In the genomic region with DNA sequence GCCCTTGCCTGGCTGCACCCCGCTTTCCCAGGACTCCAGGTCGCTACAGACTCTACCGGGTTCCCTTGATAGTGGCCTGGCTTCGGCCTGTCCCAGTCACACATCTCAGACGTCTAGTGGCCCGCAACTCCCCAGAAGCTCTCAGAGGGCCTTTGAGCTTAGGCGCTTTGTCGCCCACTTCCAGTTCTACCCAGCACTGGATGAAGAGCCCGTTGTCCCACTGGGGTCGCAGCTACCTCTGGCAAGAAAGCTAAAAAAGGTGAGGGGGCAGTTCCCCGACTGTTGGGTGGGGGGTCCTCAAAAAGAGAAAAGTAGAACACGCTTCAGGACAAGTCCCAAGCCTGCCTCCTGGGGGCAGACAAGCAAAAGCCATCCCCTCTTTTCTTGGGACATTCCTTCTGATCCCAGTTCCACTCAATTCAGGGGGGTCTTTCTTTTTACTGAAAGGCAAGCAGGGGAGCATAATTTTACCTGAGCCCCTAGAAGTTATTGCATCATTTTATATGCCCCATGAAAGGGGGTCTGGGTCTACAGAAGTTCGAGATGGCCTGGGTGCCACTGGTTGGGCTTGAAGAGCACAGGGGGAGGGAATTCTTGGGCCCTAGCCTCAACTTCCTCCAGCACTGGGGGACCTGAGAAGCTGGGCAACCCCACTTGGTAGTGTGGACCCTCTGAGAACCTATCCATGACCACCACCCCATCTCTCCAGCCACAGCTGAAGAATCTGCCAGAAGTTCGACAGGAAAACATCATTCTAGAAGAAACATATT, we compare ENCODE assay signal across 9 mouse cellular contexts. TPM values are rescaled to one million over a fixed set of nuclear protein-coding genes. Genes with fewer than 3 reads are reported as not detected.
A peak's percentile ranks its signal among the peaks of the same experiment; 100 is the strongest.
DNase-seq lines count a peak whose midpoint lies in the region; ATAC-seq and TF ChIP-seq lines count a peak whose summit lies in the region.
"Had no signal": no experiment of that assay in that cellular context is flagged by ENCODE, and none has a peak within 500 bp of the region (broad histone marks: within the 10 kb centered on the region; RNA-seq: fewer than 3 reads in every experiment).

No protein-coding gene starts in this region.

- DNase-seq in lung, adult 2 months: no peak
- no peak for DNase-seq in lung, postnatal 36 days
- DNase-seq in neural tube, embryonic 10.5 days (ENCODE audit: extremely low spot score, low spot score): peak; percentile 65
- no peak for DNase-seq in urinary bladder, adult 18-20 months (ENCODE audit: low spot score in 2 of 2)

- TF ChIP-seq CTCF in lung, adult 2 months (IDR thresholded peaks at IDR 0.05; ENCODE audit: insufficient read depth, low read length): peak; percentile 11; the same call in 1 of the 2 replicates

- no peaks in the 10 kb centered on the region for H3K36me3 ChIP-seq in forebrain, embryonic 13.5 days (ENCODE audit: poor library complexity, severe bottlenecking)
- H3K36me3 ChIP-seq in kidney, embryonic 15.5 days: no peaks in the 10 kb centered on the region

- H3K4me3 ChIP-seq in lung, adult 2 months (replicated peaks; ENCODE audit: extremely low read depth, low read depth, low read length): peak overlapping the region; percentile 23
- peak overlapping the region; percentile 30 for H3K4me3 ChIP-seq in forebrain, embryonic 13.5 days
- H3K4me3 ChIP-seq in kidney, embryonic 15.5 days (replicated peaks): peak overlapping the region; percentile 44

- H3K4me1 ChIP-seq in lung, adult 2 months (ENCODE audit: control insufficient read depth, insufficient read depth, low read length): peaks cover 3% of the 10 kb centered on the region; the same call in 1 of the 2 replicates
- peaks cover 36% of the 10 kb centered on the region for H3K4me1 ChIP-seq in forebrain, embryonic 13.5 days
- H3K4me1 ChIP-seq in kidney, embryonic 15.5 days: peaks cover 45% of the 10 kb centered on the region

- H3K9me3 ChIP-seq in forebrain, embryonic 13.5 days (replicated peaks): no peaks in the 10 kb centered on the region
- H3K9me3 ChIP-seq in kidney, embryonic 15.5 days (replicated peaks): no peaks in the 10 kb centered on the region

- H3K4me2 ChIP-seq in forebrain, embryonic 13.5 days: peak overlapping the region; percentile 54
- H3K4me2 ChIP-seq in kidney, embryonic 15.5 days: peak overlapping the region; percentile 79

- peaks cover 73% of the 10 kb centered on the region for H3K27me3 ChIP-seq in forebrain, embryonic 13.5 days
- peaks cover 62% of the 10 kb centered on the region for H3K27me3 ChIP-seq in kidney, embryonic 15.5 days

- no peak for TF ChIP-seq POLR2A in lung, adult 2 months (IDR thresholded peaks at IDR 0.05; ENCODE audit: borderline replicate concordance, extremely low read depth, low read depth, low read length)

- no peak for ATAC-seq in forebrain, embryonic 13.5 days
- no peak for ATAC-seq in kidney, embryonic 15.5 days (replicated peaks; ENCODE audit: low FRiP score)
- no peak for ATAC-seq in erythroid progenitor cell, adult 5-6 weeks (replicated peaks; ENCODE audit: low FRiP score, poor library complexity, severe bottlenecking)
- ATAC-seq in frontal cortex, adult (ENCODE audit: low TSS enrichment): no peak

- H3K27ac ChIP-seq in forebrain, embryonic 13.5 days: no peak overlapping the region
- no peak overlapping the region for H3K27ac ChIP-seq in kidney, embryonic 15.5 days
- H3K27ac ChIP-seq: macrophage had no signal

- 23% methylated on average over 14 of the region's 14 CpGs for WGBS in lung, adult 2 months
- 6% methylated on average over 14 of the region's 14 CpGs for WGBS in forebrain, embryonic 13.5 days
- WGBS in kidney, embryonic 15.5 days: 11% methylated on average over 14 of the region's 14 CpGs

- 0 out of 2 replicates have a peak overlapping the region, but pooled peaks have one; percentile 26 for H3K9ac ChIP-seq in forebrain, embryonic 13.5 days
- H3K9ac ChIP-seq in kidney, embryonic 15.5 days: peak overlapping the region; percentile 27; the same call in 1 of the 2 replicates

RNA-seq across cellular contexts. Expression of a gene that starts 3.5 kb away (rescaled TPM):
- 10.7 and 11.8 TPM in 2 replicates for polyA plus RNA-seq in lung, adult 2 months (2012; rRNA removed)
- polyA plus RNA-seq in forebrain, embryonic 13.5 days (2015; fragmentation: Nextera tagmentation; extraction: Ambion mirVana): 30.7 and 36.4 TPM in 2 replicates
- 22.8 and 24.1 TPM in 2 replicates for polyA plus RNA-seq in kidney, embryonic 15.5 days (2015; fragmentation: Nextera tagmentation; extraction: Ambion mirVana)
- total RNA-seq in erythroid progenitor cell, adult 5-6 weeks (2015; ENCODE audit: low replicate concordance): 16.2 and 21.0 TPM in 2 replicates
- 3.7 and 7.6 TPM in 2 replicates for total RNA-seq in erythroid progenitor cell, adult 5-6 weeks (2017; ENCODE audit: low replicate concordance)
